Mouse (Mus musculus) v-Abl transformed pro-B cells (cell line): ENCODE data around the gene Pgk1.

Source experiments
- in situ Hi-C, 2 experiments: fragments of 400-800 bp; cut with MboI; formaldehyde crosslinking; loops; one replicate each; pipeline ENCODE4 v1.15.1; 2025; ENCODE audit not compliant: unreplicated experiment in 2 of 2

The Pgk1 gene

GRCm38 (mm10) chrX:106197308-106197707, 10.4 kb downstream of the Pgk1 start:
- in situ Hi-C loops, result loop anchor here in 1 of 2 experiments (25.0 kb wide), 1 partner anchor 565 kb away; no protein-coding TSS in a partner anchor

GRCm38 (mm10) chrX:106198904-106199303, 12.0 kb downstream of the Pgk1 start:
- in situ Hi-C loops, result loop anchor here in 1 of 2 experiments (25.0 kb wide), 1 partner anchor 563 kb away; no protein-coding TSS in a partner anchor

- in situ Hi-C loops, result loop anchor here (10.0 to 25.0 kb wide), 2 partner anchors 556 to 1278 kb away; no protein-coding TSS in a partner anchor
Measured at GRCm38 (mm10) chrX:106209100-106209499, 22.2 kb downstream of the Pgk1 start.

- in situ Hi-C loops, result loop anchor here in 1 of 2 experiments (25.0 kb wide), 1 partner anchor 1268 kb away; no protein-coding TSS in a partner anchor
Measured at GRCm38 (mm10) chrX:106219171-106220032, 32.5 kb downstream of the Pgk1 start.

GRCm38 (mm10) chrX:106221058-106221457, 34.2 kb downstream of the Pgk1 start, which contains the start of gene Taf9b:
Taf9b (minus strand) TSS chrX:106221158.
- in situ Hi-C loops, result loop anchor here in 1 of 2 experiments (25.0 kb wide), 1 partner anchor 1266 kb away; no protein-coding TSS in a partner anchor
